Mouse (Mus musculus) liver, embryonic 14.5 days (tissue): ENCODE results near the gene Apoa4.

Source experiments
- CTCF ChIP-seq: IDR thresholded peaks from 2 replicates; pipeline ENCODE4 v1.5.1; 2016; ENCODE audit warnings: antibody characterized with exemption, low read depth, control low read depth
- EP300 ChIP-seq: IDR thresholded peaks from 2 replicates; pipeline ENCODE4 v1.6.1; 2016; ENCODE audit warnings: antibody characterized with exemption, low read depth

DNA sequence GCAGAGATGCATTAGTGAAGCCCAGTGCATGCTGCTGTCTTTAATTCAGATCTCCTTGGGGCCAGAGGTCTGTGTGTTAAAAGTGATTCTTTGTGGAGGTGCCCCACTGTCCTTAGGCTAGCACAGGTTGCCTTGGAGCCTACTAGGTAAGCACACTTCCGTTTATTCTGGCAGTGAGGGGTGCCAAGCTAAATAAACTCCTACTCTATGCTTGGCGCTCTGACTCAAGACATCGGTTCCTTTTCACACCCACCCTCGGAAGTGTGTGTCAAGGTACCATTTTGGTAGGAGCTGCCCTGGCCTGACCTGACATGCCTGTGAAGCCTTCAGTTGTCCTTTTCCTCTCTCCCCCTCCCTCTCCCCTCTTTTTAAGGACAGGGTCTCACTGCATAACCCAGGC lies 26.2 kb upstream of the Apoa4 start:
- no peak for TF ChIP-seq CTCF
- no peak for TF ChIP-seq EP300
